Mouse (Mus musculus): ENCODE measurements around the gene Trim65.

Trim65 gene

DNA sequence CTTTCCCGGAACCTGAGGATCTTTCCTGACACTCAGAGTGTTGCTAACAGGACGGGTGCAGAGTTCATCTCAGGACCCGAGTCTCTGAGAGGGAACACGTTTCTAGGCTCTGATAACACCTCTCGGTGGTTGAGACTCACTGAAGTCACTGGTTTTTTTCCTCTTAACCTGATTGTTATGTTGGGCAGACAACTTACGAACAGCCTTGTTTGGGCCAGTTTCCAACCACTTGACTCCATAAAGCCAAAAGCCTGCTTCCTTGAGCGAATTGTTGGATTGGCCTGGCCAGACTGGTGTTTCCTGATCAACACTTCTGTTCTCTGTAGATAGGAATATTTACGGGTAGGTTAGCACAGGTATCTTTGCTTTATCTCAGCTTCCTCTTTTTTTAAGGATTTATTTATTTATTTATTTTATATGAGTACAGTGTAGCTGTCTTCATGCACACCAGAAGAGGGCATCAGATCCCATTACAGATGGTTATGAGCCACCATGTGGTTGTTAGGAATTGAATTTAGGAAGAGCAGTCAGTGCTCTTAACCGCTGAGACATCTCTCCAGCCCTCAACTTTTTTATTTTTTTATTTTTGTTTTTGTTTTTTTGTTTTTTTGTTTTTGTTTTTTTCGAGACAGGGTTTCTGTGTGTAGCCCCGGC is 42.1 kb downstream of the Trim65 start:
- in situ Hi-C loops (cut with MseI, MboI), result no loop called here

DNA sequence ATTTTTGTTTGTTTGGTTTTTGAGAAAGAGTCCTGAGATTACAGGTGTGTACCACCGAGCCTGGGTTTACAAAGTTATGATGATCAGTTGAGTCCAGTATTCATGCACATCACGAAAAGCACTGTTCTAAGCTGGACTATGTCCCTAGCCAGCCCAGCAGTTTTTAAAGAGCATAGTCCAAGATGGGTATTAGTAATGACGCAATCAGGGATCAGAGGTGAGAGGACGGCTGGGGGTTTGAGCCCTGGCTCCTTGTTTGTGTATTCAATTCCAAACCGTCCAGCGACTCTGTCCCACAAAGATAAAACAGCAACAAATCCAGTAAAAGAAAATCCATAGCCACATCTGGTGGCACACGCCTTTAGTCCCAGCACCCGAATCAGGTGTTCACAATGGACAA is 42.7 kb downstream of the Trim65 start:
- in situ Hi-C loops (cut with MseI, MboI), result no loop called here

GRCm38 (mm10) chr11:116087194-116088130 is 43.5 kb downstream of the Trim65 start:
- in situ Hi-C loops (cut with MseI, MboI), result no loop called here

DNA sequence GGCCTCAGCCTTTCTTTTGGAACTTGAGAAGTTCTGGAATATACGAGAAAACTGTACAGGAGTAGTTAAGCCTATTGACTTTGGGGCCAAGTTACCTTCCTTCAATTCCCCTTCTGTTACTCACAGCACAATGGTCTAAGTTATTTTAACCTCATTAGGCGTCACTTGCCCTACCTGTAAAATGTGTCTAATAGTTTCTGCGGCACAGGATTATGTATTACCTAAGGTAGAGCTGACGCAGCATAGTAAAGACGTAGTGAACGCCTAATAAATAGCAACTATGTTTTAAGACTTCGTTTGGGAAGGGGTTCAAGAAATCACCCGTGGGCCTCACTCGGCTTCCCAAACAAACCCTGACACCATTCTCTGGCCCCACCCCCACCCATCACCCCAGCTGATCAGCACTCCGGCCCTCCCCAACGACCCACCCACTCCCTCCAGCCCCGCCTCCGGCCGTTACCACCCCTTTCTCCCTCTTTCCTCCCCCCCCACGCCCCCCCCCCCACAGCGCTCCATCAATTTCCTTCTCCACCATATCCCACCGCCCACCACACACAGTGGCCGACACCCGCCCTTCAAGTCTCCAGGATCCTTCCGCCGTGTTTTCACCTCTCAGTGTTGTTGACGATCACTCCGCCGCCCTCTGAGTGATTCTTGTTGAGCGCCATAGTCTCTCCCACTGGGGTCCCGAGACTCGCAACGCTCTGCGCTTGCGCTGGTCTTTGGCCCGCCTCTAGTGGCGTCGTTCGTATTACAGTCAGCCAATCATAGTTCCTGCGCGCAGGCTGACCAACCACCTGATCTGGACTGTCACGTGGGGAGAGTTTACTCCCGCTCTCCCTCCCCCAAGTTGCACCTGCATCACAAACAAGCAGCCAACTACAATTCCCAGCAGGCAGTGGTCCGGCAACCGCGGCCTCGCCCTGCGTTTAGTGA is 44.4 kb downstream of the Trim65 start, which contains the start of gene Wbp2:
Wbp2 (minus strand) TSS at position 738 of the 936 bp plus-strand sequence.
- in situ Hi-C loops (cut with MseI, MboI), result no loop called here

DNA sequence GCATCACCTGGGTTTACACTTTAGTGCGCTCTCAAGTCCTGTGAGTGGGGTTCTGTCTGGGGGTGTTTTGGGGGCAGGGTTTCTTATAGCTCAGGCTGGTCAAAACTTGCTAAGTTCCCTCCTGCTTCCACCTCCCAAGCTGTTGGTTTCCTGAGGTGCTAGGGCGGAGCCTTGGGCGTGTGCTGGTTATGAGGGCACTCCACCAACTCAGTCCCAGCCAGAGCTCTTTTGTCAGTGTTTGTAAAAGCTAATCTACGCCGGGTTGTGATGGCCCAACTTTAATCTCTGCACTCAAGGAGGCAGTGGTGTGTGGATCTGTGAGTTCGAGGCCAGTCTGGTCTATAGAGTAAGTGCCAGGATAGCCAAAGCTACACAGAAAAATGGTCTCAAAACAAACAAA is 46.8 kb downstream of the Trim65 start:
- in situ Hi-C loops (cut with MseI, MboI), result no loop called here

DNA sequence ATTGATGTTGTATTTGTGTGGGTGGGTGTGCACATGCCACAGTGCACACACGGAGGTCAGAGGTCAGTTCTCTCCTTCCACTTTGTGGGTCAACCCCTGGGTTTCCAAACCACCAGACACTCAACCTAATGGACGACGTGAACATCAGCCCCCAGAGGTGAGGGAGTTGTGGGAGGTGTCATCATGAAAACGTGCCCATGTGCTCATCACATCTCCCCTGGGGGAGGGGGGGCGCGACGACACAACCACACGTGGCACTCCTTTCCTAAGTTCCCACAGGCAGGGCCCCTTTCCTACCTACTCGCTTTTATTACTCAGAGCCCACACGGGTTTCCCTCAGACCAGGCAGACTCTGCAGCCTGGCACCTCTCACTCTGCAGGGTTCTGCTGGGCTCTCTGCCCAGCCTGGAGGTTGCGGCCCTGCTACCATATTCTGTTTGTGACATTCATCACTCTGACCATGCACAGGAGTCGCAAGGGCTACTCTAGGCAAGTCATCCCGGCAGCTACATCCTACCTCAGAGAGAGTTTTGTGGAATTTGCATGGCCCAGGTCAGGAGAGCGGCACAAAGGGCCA is 47.7 kb downstream of the Trim65 start:
- in situ Hi-C loops (cut with MseI, MboI), result no loop called here

GRCm38 (mm10) chr11:116081081-116081480 is 49.8 kb downstream of the Trim65 start:
- in situ Hi-C loops (cut with MseI, MboI), result no loop called here

GRCm38 (mm10) chr11:116079511-116079910 is 51.4 kb downstream of the Trim65 start:
- in situ Hi-C loops (cut with MseI, MboI), result no loop called here

DNA sequence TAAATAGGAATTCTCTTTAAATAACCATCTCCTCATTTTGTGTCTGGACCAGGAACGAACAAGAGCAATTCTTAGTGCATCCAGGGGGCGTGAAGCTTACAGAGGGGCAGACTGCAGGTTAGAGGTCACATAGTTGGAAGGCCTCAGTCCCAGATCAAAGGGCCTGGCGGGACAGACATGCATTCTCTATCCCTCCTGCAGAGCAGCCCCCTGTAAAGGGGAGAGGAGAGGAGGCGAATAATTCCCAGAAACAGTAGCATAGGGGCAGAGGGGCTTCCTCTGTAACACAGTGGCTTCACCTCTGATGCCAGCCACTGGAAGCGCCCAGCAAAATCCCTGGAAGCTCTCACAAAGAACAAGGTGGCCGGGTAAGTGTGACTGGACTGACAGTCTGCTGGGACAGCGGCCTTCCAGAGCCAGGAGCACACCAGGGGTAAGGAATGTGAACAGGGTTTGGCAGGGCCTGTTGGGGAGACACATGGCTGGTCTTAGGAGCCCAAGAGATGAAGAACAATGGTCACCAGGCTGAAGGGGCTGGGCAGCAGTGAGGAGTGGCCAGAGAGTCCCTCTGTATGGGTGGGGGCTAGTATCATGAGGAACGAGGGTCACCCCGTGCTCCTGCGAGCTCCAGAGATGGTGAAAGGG is 52.1 kb downstream of the Trim65 start:
- in situ Hi-C loops (cut with MseI, MboI), result no loop called here

DNA sequence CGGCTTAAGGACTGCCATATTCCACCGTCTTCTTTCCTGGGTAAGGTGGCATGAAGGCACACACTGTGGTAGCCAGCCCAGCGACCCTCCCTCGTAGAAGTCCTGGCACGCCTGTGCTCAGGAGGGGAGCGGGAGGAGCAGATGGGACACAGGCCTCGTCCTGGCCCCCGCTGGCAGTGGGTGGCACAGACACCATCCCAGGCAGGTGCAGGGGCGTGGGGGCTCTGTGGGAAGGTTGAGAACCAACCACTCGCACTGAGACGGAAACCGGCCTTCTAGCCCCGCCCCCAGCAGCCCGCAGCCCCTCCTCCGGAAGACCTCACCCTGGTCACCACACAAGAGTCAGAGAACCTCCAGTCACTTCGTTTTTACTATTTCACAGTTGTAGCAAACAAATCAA is 52.7 kb downstream of the Trim65 start:
- in situ Hi-C loops (cut with MseI, MboI), result no loop called here

DNA sequence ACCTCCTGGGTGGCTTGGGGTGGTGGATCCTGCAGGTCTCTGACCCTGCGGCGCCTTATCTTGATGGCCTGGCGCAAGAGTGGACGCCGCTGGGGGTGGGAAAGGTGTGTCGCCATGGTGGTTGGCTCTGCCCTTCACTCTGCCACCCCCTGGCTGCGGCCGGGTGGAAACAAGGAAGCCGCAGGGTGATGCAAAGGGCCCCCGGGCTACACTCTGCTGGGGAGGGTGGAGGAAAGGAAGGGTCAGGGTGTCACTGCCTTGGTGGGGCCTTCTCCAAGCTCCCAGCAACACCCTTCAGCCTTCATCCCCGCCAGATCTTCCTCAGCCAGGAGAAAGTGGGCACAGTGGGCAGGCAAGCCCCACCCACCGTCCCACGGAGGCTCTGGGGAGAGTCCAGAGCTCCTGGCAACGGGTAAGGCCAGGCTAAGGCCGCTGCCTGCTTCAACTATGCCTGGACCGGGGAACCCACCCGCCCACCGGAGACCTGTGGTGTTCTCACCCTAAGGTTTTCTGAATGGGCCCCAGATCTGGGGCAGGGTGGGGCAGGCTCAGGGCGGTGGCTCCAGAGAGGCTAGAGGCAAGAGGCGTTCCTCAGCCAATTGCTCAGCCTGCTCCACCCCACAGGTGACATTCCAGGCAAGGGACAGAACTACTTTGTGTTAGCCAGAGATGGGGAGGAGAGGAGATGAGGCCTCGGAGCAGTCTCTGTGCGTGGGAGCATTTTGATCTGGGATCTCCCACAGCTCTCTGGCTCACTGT is 53.3 kb downstream of the Trim65 start, which contains the start of gene Unc13d:
Unc13d (minus strand) TSS at position 516 of the 759 bp plus-strand sequence.
- in situ Hi-C loops (cut with MseI, MboI), result no loop called here

DNA sequence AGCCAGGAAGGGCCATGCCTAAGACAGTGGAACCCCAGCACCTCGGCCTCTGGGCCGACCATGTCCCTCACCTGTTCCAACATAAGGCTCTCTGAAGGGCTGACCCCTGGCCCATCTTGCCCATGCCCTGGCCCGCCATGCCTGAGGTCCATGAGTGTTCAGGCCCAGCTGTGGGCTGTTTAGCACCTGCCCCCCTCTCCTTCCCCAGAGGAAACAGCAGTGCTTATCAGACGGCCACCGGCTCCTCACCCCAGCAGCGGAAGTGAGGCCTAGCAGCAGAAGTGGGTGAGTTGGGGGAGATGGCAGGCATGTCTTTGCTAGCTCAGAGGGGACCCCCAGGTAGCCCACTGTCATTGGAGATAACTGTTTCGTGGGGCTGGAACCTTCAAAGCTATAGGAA is 54.1 kb downstream of the Trim65 start:
- in situ Hi-C loops (cut with MseI, MboI), result no loop called here

DNA sequence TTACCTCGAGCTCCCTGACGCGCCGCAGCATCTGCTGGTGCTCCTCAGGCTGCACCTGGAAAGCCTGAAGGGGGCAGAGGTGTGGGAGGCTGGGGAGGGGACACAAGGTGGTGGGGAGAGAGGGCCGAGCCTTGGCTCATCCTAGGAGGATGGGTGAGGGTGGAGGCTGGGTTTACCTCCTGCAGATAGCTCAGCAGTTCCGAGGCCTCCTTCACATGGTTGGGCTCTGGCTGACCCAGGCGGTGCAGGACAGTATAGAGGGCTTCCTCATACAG is 54.7 kb downstream of the Trim65 start:
- in situ Hi-C loops (cut with MseI, MboI), result no loop called here

- in situ Hi-C loops (cut with MseI, MboI), result no loop called here
Observed at GRCm38 (mm10) chr11:116075539-116076265, 55.2 kb downstream of the Trim65 start.

GRCm38 (mm10) chr11:116074436-116074991 is 56.4 kb downstream of the Trim65 start:
- in situ Hi-C loops (cut with MseI, MboI), result no loop called here

DNA sequence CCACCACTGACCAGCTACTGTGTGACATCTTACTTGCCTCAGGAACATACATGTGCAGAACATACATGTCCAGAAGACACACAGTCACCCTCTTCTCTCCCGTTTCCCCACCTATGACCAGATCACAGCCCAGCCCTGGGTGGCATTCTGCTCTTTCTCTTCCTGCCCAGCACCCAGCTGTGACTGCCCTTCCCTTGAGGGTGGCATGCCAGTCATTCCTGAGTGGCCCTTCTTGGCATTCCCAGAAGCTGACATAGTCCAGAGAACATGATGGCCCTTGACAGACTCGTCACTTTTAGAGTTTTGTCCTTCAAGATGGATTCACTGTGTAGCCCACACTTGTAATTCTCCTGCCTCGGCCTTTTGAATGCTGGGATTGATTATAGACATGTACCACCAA is 58.3 kb downstream of the Trim65 start:
- in situ Hi-C loops (cut with MseI, MboI), result no loop called here

Measured in mouse trophoblast stem cell (cell line).